Mouse (Mus musculus): ENCODE measurements around the gene Sik2. TPM values are rescaled to one million over a fixed set of nuclear protein-coding genes. Genes with fewer than 3 reads are reported as not detected.
A peak's percentile ranks its signal among the peaks of the same experiment; 100 is the strongest.

Gene Sik2
- total and polyA plus RNA-seq, 2 experiments from 2014 or later: 20.5 to 36.7 TPM

GRCm38 (mm10) chr9:50986677-50987076, 22.2 kb downstream of the Sik2 start:
- Histone ChIP-seq H3K9me3 (ENCODE audit: low read length) (no peaks in the 10 kb centered on the region), H3K4me3 (ENCODE audit: low read depth, low read length) (no peak overlapping the region), H3K27ac (ENCODE audit: low read depth, low read length) (no peak overlapping the region), H3K9ac (no peak overlapping the region), H3K4me1 (ENCODE audit: insufficient read depth) (0 out of 2 replicates have a peak, but pooled peaks cover 2% of the 10 kb centered on the region), H3K27me3 (ENCODE audit: insufficient read depth, low read length) (no peaks in the 10 kb centered on the region), H3K36me3 (ENCODE audit: insufficient read depth) (no peaks in the 10 kb centered on the region), H3K4me2 (ENCODE audit: low read depth) (no peak overlapping the region)
- TF ChIP-seq CTCF (IDR thresholded peaks at IDR 0.05; ENCODE audit: low read depth): no peak
- ATAC-seq: no peak
- DNase-seq: no peak

GRCm38 (mm10) chr9:50986123-50986522, 22.8 kb downstream of the Sik2 start:
- DNase-seq (no peak), ATAC-seq (no peak)
- H3K4me2 ChIP-seq (ENCODE audit: low read depth): no peak overlapping the region
- no peak for TF ChIP-seq CTCF (IDR thresholded peaks at IDR 0.05; ENCODE audit: low read depth)
- H3K27me3 ChIP-seq (ENCODE audit: insufficient read depth, low read length): no peaks in the 10 kb centered on the region
- no peaks in the 10 kb centered on the region for H3K36me3 ChIP-seq (ENCODE audit: insufficient read depth)
- no peak overlapping the region for H3K4me3 ChIP-seq (ENCODE audit: low read depth, low read length)
- WGBS: 7% methylated on average over 8 of the region's 8 CpGs
- 0 out of 2 replicates have a peak, but pooled peaks cover 2% of the 10 kb centered on the region for H3K4me1 ChIP-seq (ENCODE audit: insufficient read depth)
- H3K27ac ChIP-seq (ENCODE audit: low read depth, low read length): no peak overlapping the region
- H3K9ac ChIP-seq: no peak overlapping the region
- H3K9me3 ChIP-seq (ENCODE audit: low read length): no peaks in the 10 kb centered on the region

GRCm38 (mm10) chr9:50981499-50982190, 27.2 kb downstream of the Sik2 start:
- Histone ChIP-seq H3K4me3 (ENCODE audit: low read depth, low read length) (no peak overlapping the region), H3K4me1 (ENCODE audit: insufficient read depth) (0 out of 2 replicates have a peak, but pooled peaks cover under 1% of the 10 kb centered on the region), H3K9ac (no peak overlapping the region), H3K27me3 (ENCODE audit: insufficient read depth, low read length) (no peaks in the 10 kb centered on the region), H3K27ac (ENCODE audit: low read depth, low read length) (no peak overlapping the region), H3K36me3 (ENCODE audit: insufficient read depth) (no peaks in the 10 kb centered on the region), H3K4me2 (ENCODE audit: low read depth) (no peak overlapping the region), H3K9me3 (ENCODE audit: low read length) (no peaks in the 10 kb centered on the region)
- DNase-seq (no peak), ATAC-seq (no peak)
- TF ChIP-seq CTCF (IDR thresholded peaks at IDR 0.05; ENCODE audit: low read depth): no peak
- 94% methylated on average over 4 of the region's 4 CpGs for WGBS

- H3K27ac ChIP-seq (ENCODE audit: low read depth, low read length): no peak overlapping the region; the same call in 1 of the 2 replicates
- no peak overlapping the region for H3K9ac ChIP-seq
- H3K36me3 ChIP-seq (ENCODE audit: insufficient read depth): no peaks in the 10 kb centered on the region
- H3K4me3 ChIP-seq (ENCODE audit: low read depth, low read length): no peak overlapping the region
- ATAC-seq (peak; percentile 71), DNase-seq (peak; percentile 47)
- H3K4me1 ChIP-seq (ENCODE audit: insufficient read depth): no peaks in the 10 kb centered on the region
- no peaks in the 10 kb centered on the region for H3K9me3 ChIP-seq (ENCODE audit: low read length)
- no peak for TF ChIP-seq CTCF (IDR thresholded peaks at IDR 0.05; ENCODE audit: low read depth)
- H3K4me2 ChIP-seq (ENCODE audit: low read depth): no peak overlapping the region
- 56% methylated on average over 7 of the region's 7 CpGs for WGBS
- H3K27me3 ChIP-seq (ENCODE audit: insufficient read depth, low read length): no peaks in the 10 kb centered on the region
These were observed 34.2 kb downstream of the Sik2 start for GRCm38 (mm10) chr9:50974631-50975030.

- no peak overlapping the region for H3K4me2 ChIP-seq (ENCODE audit: low read depth)
- no peak for TF ChIP-seq CTCF (IDR thresholded peaks at IDR 0.05; ENCODE audit: low read depth)
- H3K27ac ChIP-seq (ENCODE audit: low read depth, low read length): no peak overlapping the region
- H3K9ac ChIP-seq: no peak overlapping the region
- no peaks in the 10 kb centered on the region for H3K27me3 ChIP-seq (ENCODE audit: insufficient read depth, low read length)
- ATAC-seq: no peak
- WGBS: 90% methylated on average over 4 of the region's 4 CpGs
- no peak for DNase-seq
- no peaks in the 10 kb centered on the region for H3K9me3 ChIP-seq (ENCODE audit: low read length)
- H3K4me3 ChIP-seq (ENCODE audit: low read depth, low read length): no peak overlapping the region
- no peaks in the 10 kb centered on the region for H3K36me3 ChIP-seq (ENCODE audit: insufficient read depth)
- H3K4me1 ChIP-seq (ENCODE audit: insufficient read depth): 0 out of 2 replicates have a peak, but pooled peaks cover 4% of the 10 kb centered on the region
These were observed 38.5 kb downstream of the Sik2 start for GRCm38 (mm10) chr9:50970413-50970812.

- Histone ChIP-seq H3K4me1 (ENCODE audit: insufficient read depth) (0 out of 2 replicates have a peak, but pooled peaks cover 4% of the 10 kb centered on the region), H3K9ac (no peak overlapping the region), H3K4me3 (ENCODE audit: low read depth, low read length) (no peak overlapping the region), H3K27ac (ENCODE audit: low read depth, low read length) (no peak overlapping the region), H3K27me3 (ENCODE audit: insufficient read depth, low read length) (no peaks in the 10 kb centered on the region), H3K4me2 (ENCODE audit: low read depth) (no peak overlapping the region), H3K9me3 (ENCODE audit: low read length) (no peaks in the 10 kb centered on the region), H3K36me3 (ENCODE audit: insufficient read depth) (no peaks in the 10 kb centered on the region)
- no peak for TF ChIP-seq CTCF (IDR thresholded peaks at IDR 0.05; ENCODE audit: low read depth)
- DNase-seq: peak; percentile 24
- 50% methylated on average over 3 of the region's 3 CpGs for WGBS
- ATAC-seq: peak; percentile 42; the same call in 1 of the 2 replicates
These were observed 39.6 kb downstream of the Sik2 start for GRCm38 (mm10) chr9:50969266-50969665.

- Histone ChIP-seq H3K9me3 (ENCODE audit: low read length) (no peaks in the 10 kb centered on the region), H3K4me3 (ENCODE audit: low read depth, low read length) (no peak overlapping the region), H3K27ac (ENCODE audit: low read depth, low read length) (no peak overlapping the region; the same call in 1 of the 2 replicates), H3K36me3 (ENCODE audit: insufficient read depth) (no peaks in the 10 kb centered on the region), H3K4me2 (ENCODE audit: low read depth) (no peak overlapping the region), H3K9ac (no peak overlapping the region), H3K4me1 (ENCODE audit: insufficient read depth) (0 out of 2 replicates have a peak, but pooled peaks cover 4% of the 10 kb centered on the region), H3K27me3 (ENCODE audit: insufficient read depth, low read length) (no peaks in the 10 kb centered on the region)
- 68% methylated on average over 2 of the region's 2 CpGs for WGBS
- DNase-seq (peak; percentile 31), ATAC-seq (peak; percentile 91)
- no peak for TF ChIP-seq CTCF (IDR thresholded peaks at IDR 0.05; ENCODE audit: low read depth)
These were observed 42.6 kb downstream of the Sik2 start for GRCm38 (mm10) chr9:50966277-50966676.
